Mouse (Mus musculus): ENCODE results near the gene Slc43a2.
A peak's percentile ranks its signal among the peaks of the same experiment; 100 is the strongest.
"Not testable (repeated sequence)": the region's sequence is repeated elsewhere in the genome, so short reads cannot be mapped to it uniquely, and the experiment has no call there.

Slc43a2 gene

GRCm38 (mm10) chr11:75572854-75573650, 41.6 kb downstream of the Slc43a2 start:
- DNase-seq: peak; percentile 95 to 98

- peak; percentile 33 to 45 for DNase-seq
Measured at GRCm38 (mm10) chr11:75574378-75575123, 43.1 kb downstream of the Slc43a2 start.

- DNase-seq: no peak
Measured at GRCm38 (mm10) chr11:75575560-75576123, 44.1 kb downstream of the Slc43a2 start.

GRCm38 (mm10) chr11:75578609-75579008, 47.1 kb downstream of the Slc43a2 start:
- no peak for DNase-seq

- no peak for DNase-seq
Measured at GRCm38 (mm10) chr11:75581495-75582149, 50.1 kb downstream of the Slc43a2 start.

GRCm38 (mm10) chr11:75583521-75583920, 52.0 kb downstream of the Slc43a2 start:
- DNase-seq: no peak

- no peak for DNase-seq
Measured at GRCm38 (mm10) chr11:75585061-75585460, 53.6 kb downstream of the Slc43a2 start.

- DNase-seq: no peak
Measured at GRCm38 (mm10) chr11:75585978-75586377, 54.5 kb downstream of the Slc43a2 start.

- no peak for DNase-seq
Measured at GRCm38 (mm10) chr11:75586963-75587362, 55.5 kb downstream of the Slc43a2 start.

GRCm38 (mm10) chr11:75587493-75588284, 56.2 kb downstream of the Slc43a2 start, which contains the start of gene Pitpna:
Gene Pitpna, plus strand, starts transcription at chr11:75588097.
- DNase-seq: peak; percentile 94 to 97

GRCm38 (mm10) chr11:75588285-75588941, 56.9 kb downstream of the Slc43a2 start:
- no peak for DNase-seq

- no peak for DNase-seq
Measured at GRCm38 (mm10) chr11:75592612-75593011, 61.1 kb downstream of the Slc43a2 start.

- no peak for DNase-seq
Measured at GRCm38 (mm10) chr11:75594431-75594830, 62.9 kb downstream of the Slc43a2 start.

GRCm38 (mm10) chr11:75595404-75595803, 63.9 kb downstream of the Slc43a2 start:
- no peak for DNase-seq

- no peak for DNase-seq
Measured at GRCm38 (mm10) chr11:75595816-75596215, 64.3 kb downstream of the Slc43a2 start.

- DNase-seq: peak; percentile 51 to 63
Measured at GRCm38 (mm10) chr11:75596726-75597255, 65.3 kb downstream of the Slc43a2 start.

- DNase-seq: no peak
Measured at GRCm38 (mm10) chr11:75598004-75598403, 66.5 kb downstream of the Slc43a2 start.

- not testable (repeated sequence) for DNase-seq
Measured at GRCm38 (mm10) chr11:75599802-75600201, 68.3 kb downstream of the Slc43a2 start.

GRCm38 (mm10) chr11:75604826-75605225, 73.3 kb downstream of the Slc43a2 start:
- DNase-seq: no peak

- no peak for DNase-seq
Measured at GRCm38 (mm10) chr11:75605318-75605717, 73.8 kb downstream of the Slc43a2 start.

GRCm38 (mm10) chr11:75608776-75609175, 77.3 kb downstream of the Slc43a2 start:
- DNase-seq: no peak

Data from cerebellum, postnatal 36 days (tissue).